Mouse (Mus musculus) hindbrain, embryonic 13.5 days (tissue): Measurements from ENCODE around the gene Rab1b. TPM values are rescaled to one million over a fixed set of nuclear protein-coding genes. Genes with fewer than 3 reads are reported as not detected.
A peak's percentile ranks its signal among the peaks of the same experiment; 100 is the strongest.

ENCODE experiments used
- ATAC-seq: fragments of 200-750 bp; cut with Nextera tagmentation; 2 replicates; pipeline ENCODE4 v1.8.0; 2017; ENCODE audit warnings: moderate TSS enrichment; ENCODE audit not compliant: low FRiP score
- H3K27ac ChIP-seq: fragments of 300-500 bp; sonication (generic); 2 replicates; pipeline ENCODE4 v1.5.1; 2015; ENCODE audit warnings: inconsistent platforms, mild to moderate bottlenecking, moderate library complexity
- H3K27me3 ChIP-seq: fragments of 300-500 bp; sonication (generic); 2 replicates; pipeline ENCODE4 v1.6.1; 2015; ENCODE audit warnings: mild to moderate bottlenecking, inconsistent platforms
- H3K36me3 ChIP-seq: fragments of 300-500 bp; sonication (generic); 2 replicates; pipeline ENCODE4 v1.6.1; 2015; ENCODE audit warnings: mild to moderate bottlenecking, inconsistent platforms
- H3K4me1 ChIP-seq: fragments of 300-500 bp; sonication (generic); replicated peaks from 2 replicates; pipeline ENCODE4 v1.6.1; 2015; ENCODE audit warnings: inconsistent platforms
- H3K4me2 ChIP-seq: fragments of 300-500 bp; sonication (generic); 2 replicates; pipeline ENCODE4 v1.6.1; 2015; ENCODE audit warnings: inconsistent platforms, mild to moderate bottlenecking, moderate library complexity
- H3K4me3 ChIP-seq: fragments of 300-500 bp; sonication (generic); 2 replicates; pipeline ENCODE4 v1.5.1; 2015; ENCODE audit warnings: mild to moderate bottlenecking, inconsistent platforms
- H3K9ac ChIP-seq: fragments of 300-500 bp; sonication (generic); 2 replicates; pipeline ENCODE4 v1.6.1; 2015; ENCODE audit warnings: mild to moderate bottlenecking, inconsistent platforms
- H3K9me3 ChIP-seq: fragments of 300-500 bp; sonication (generic); 2 replicates; pipeline ENCODE4 v1.6.1; 2016; ENCODE audit warnings: inconsistent platforms
- WGBS: fragments of 180-500 bp; shearing (Covaris S2); methylation state at CpG from one replicate; pipeline ENCODE4 v1.1.7; 2015; 5-methylcytosine and 5-hydroxymethylcytosine counted together
- polyA plus RNA-seq: library from polyadenylated mRNA; unstranded; fragments of >200 nt; fragmentation: Nextera tagmentation; extraction: Ambion mirVana; gene quantifications from 2 replicates; pipeline ENCODE4 v1.2.1, GENCODE M21; 2015

Rab1b gene
- polyA plus RNA-seq, 1 experiment from 2014 or later = 234 TPM

- 66% methylated on average over 18 of the region's 18 CpGs for WGBS
Measured at GRCm38 (mm10) chr19:5082005-5082404, 24.9 kb downstream of the Rab1b start.

GRCm38 (mm10) chr19:5079279-5079678 is 27.6 kb downstream of the Rab1b start:
- Histone ChIP-seq H3K27me3 (peaks cover 71% of the 10 kb centered on the region), H3K36me3 (no peaks in the 10 kb centered on the region; the same call in 1 of the 2 replicates), H3K4me1 (no peaks in the 10 kb centered on the region), H3K27ac (no peak overlapping the region), H3K9ac (no peak overlapping the region), H3K4me3 (no peak overlapping the region), H3K4me2 (no peak overlapping the region), H3K9me3 (no peaks in the 10 kb centered on the region)
- ATAC-seq = no peak
- 91% methylated on average over 1 of the region's 1 CpGs for WGBS

More at GRCm38 (mm10) chr19:5082005-5082404, 24.9 kb downstream of the Rab1b start:
- no peak overlapping the region for H3K27ac ChIP-seq
- no peak overlapping the region for H3K4me2 ChIP-seq
- no peak for ATAC-seq
- H3K9ac ChIP-seq = no peak overlapping the region
- H3K27me3 ChIP-seq = peaks cover 75% of the 10 kb centered on the region
- no peaks in the 10 kb centered on the region for H3K9me3 ChIP-seq
- peaks cover 11% of the 10 kb centered on the region for H3K4me1 ChIP-seq
- H3K4me3 ChIP-seq = no peak overlapping the region
- no peaks in the 10 kb centered on the region; the same call in 1 of the 2 replicates for H3K36me3 ChIP-seq

GRCm38 (mm10) chr19:5073518-5073917 is 33.4 kb downstream of the Rab1b start:
- Histone ChIP-seq H3K4me2 (no peak overlapping the region), H3K36me3 (no peaks in the 10 kb centered on the region), H3K9me3 (no peaks in the 10 kb centered on the region), H3K27me3 (peaks cover 55% of the 10 kb centered on the region), H3K4me1 (peaks cover 35% of the 10 kb centered on the region), H3K9ac (no peak overlapping the region), H3K4me3 (no peak overlapping the region), H3K27ac (no peak overlapping the region)
- no peak for ATAC-seq
- WGBS = 47% methylated on average over 5 of the region's 5 CpGs

GRCm38 (mm10) chr19:5073028-5073427 is 33.8 kb downstream of the Rab1b start:
- Histone ChIP-seq H3K36me3 (no peaks in the 10 kb centered on the region), H3K27me3 (peaks cover 56% of the 10 kb centered on the region), H3K4me2 (peak overlapping the region; percentile 76), H3K27ac (no peak overlapping the region), H3K4me1 (peaks cover 40% of the 10 kb centered on the region), H3K9me3 (no peaks in the 10 kb centered on the region), H3K9ac (no peak overlapping the region), H3K4me3 (peak overlapping the region; percentile 7; the same call in 1 of the 2 replicates)
- no peak for ATAC-seq
- WGBS = 2% methylated on average over 15 of the region's 15 CpGs

GRCm38 (mm10) chr19:5072389-5073019 is 34.4 kb downstream of the Rab1b start:
- Histone ChIP-seq H3K4me1 (peaks cover 45% of the 10 kb centered on the region), H3K27ac (no peak overlapping the region), H3K9me3 (no peaks in the 10 kb centered on the region), H3K9ac (peak overlapping the region; percentile 71; the same call in 1 of the 2 replicates), H3K36me3 (no peaks in the 10 kb centered on the region), H3K4me3 (peak overlapping the region; percentile 45), H3K4me2 (peak overlapping the region; percentile 76), H3K27me3 (peaks cover 61% of the 10 kb centered on the region)
- ATAC-seq = no peak
- WGBS = 5% methylated on average over 20 of the region's 20 CpGs

GRCm38 (mm10) chr19:5071545-5072369 is 35.1 kb downstream of the Rab1b start:
- H3K9ac ChIP-seq = peak overlapping the region; percentile 71
- H3K36me3 ChIP-seq = no peaks in the 10 kb centered on the region
- H3K4me1 ChIP-seq = peaks cover 52% of the 10 kb centered on the region
- H3K27ac ChIP-seq = peak overlapping the region; percentile 79
- H3K4me2 ChIP-seq = peak overlapping the region; percentile 76
- peak; percentile 77 for ATAC-seq
- under 1% methylated on average over 39 of the region's 40 CpGs for WGBS
- peak overlapping the region; percentile 45 for H3K4me3 ChIP-seq
- H3K27me3 ChIP-seq = peaks cover 68% of the 10 kb centered on the region
- no peaks in the 10 kb centered on the region for H3K9me3 ChIP-seq

GRCm38 (mm10) chr19:5071077-5071476 is 35.8 kb downstream of the Rab1b start:
- Histone ChIP-seq H3K27me3 (peaks cover 70% of the 10 kb centered on the region), H3K4me2 (peak overlapping the region; percentile 76), H3K27ac (peak overlapping the region; percentile 79), H3K9me3 (no peaks in the 10 kb centered on the region), H3K9ac (peak overlapping the region; percentile 71), H3K36me3 (no peaks in the 10 kb centered on the region), H3K4me3 (peak overlapping the region; percentile 45), H3K4me1 (peaks cover 52% of the 10 kb centered on the region)
- ATAC-seq = 0 out of 2 replicates have a peak, but pooled peaks have one; percentile 6
- WGBS = 6% methylated on average over 11 of the region's 11 CpGs

- Histone ChIP-seq H3K4me3 (peak overlapping the region; percentile 45), H3K4me2 (peak overlapping the region; percentile 76), H3K27ac (no peak overlapping the region), H3K9me3 (no peaks in the 10 kb centered on the region), H3K27me3 (peaks cover 74% of the 10 kb centered on the region), H3K9ac (0 out of 2 replicates have a peak overlapping the region, but pooled peaks have one; percentile 29), H3K4me1 (peaks cover 52% of the 10 kb centered on the region), H3K36me3 (no peaks in the 10 kb centered on the region)
- ATAC-seq = no peak
- 79% methylated on average over 7 of the region's 7 CpGs for WGBS
Measured at GRCm38 (mm10) chr19:5069978-5070377, 36.9 kb downstream of the Rab1b start.

- Histone ChIP-seq H3K9me3 (no peaks in the 10 kb centered on the region), H3K9ac (0 out of 2 replicates have a peak overlapping the region, but pooled peaks have one; percentile 29), H3K4me3 (peak overlapping the region; percentile 45; the same call in 1 of the 2 replicates), H3K36me3 (no peaks in the 10 kb centered on the region), H3K27ac (no peak overlapping the region), H3K4me2 (peak overlapping the region; percentile 76), H3K4me1 (peaks cover 52% of the 10 kb centered on the region), H3K27me3 (peaks cover 73% of the 10 kb centered on the region)
- ATAC-seq = no peak
- WGBS = 91% methylated on average over 5 of the region's 5 CpGs
Measured at GRCm38 (mm10) chr19:5069486-5069885, 37.4 kb downstream of the Rab1b start.

- peaks cover 65% of the 10 kb centered on the region for H3K27me3 ChIP-seq
- peak overlapping the region; percentile 45 for H3K4me3 ChIP-seq
- H3K9ac ChIP-seq = peak overlapping the region; percentile 79
- H3K4me1 ChIP-seq = peaks cover 52% of the 10 kb centered on the region
- peak overlapping the region; percentile 76 for H3K4me2 ChIP-seq
- no peak for ATAC-seq
- 0 out of 2 replicates have a peak overlapping the region, but pooled peaks have one; percentile 1 for H3K27ac ChIP-seq
- no peaks in the 10 kb centered on the region for H3K9me3 ChIP-seq
- WGBS = 34% methylated on average over 21 of the region's 21 CpGs
- no peaks in the 10 kb centered on the region for H3K36me3 ChIP-seq
Measured at GRCm38 (mm10) chr19:5068570-5069234, 38.2 kb downstream of the Rab1b start.

- Histone ChIP-seq H3K27ac (peak within 1 kb of the TSS; percentile 45; the same call in 1 of the 2 replicates), H3K27me3 (peaks cover 61% of the 10 kb centered on the region), H3K9ac (peak within 1 kb of the TSS; percentile 79), H3K36me3 (no peaks in the 10 kb centered on the region), H3K4me2 (peak within 1 kb of the TSS; percentile 76), H3K4me1 (peaks cover 52% of the 10 kb centered on the region), H3K4me3 (peak within 1 kb of the TSS; percentile 45), H3K9me3 (no peaks in the 10 kb centered on the region)
- under 1% methylated on average over 47 of the region's 56 CpGs for WGBS
- no peak for ATAC-seq
Measured at GRCm38 (mm10) chr19:5067867-5068569, 38.9 kb downstream of the Rab1b start, which contains the start of gene Cd248. TSS of gene Cd248 (plus strand) at chr19:5068078.
